Mouse (Mus musculus): ENCODE data around the gene Abca1.

DNA sequence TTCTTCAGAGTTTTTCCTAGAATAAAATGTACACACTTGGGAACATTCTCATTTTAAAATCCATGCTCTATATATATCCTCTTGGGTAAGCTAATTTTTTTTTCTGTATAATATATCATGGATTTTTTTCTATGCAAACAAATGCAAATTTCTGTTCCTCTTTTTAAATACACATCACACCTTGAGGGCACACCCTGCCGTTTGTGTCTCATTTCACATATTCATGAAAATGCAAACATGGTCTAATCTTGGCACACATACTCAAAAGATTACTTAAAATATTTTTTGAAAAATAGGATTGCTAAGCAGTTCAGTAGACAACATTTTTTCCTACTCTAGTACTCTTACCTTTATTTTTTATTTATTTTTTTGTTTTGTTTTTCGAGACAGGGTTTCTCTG is 10.7 kb upstream of the Abca1 start:
- TF ChIP-seq EP300 (IDR thresholded peaks at IDR 0.05; ENCODE audit: insufficient read depth, low read depth, low read length) (no peak), CTCF (IDR thresholded peaks at IDR 0.05) (no peak)

Data from heart, adult 2 months (tissue).